Mouse (Mus musculus) neural tube, embryonic 11.5 days (tissue): ENCODE measurements at regions not wholly inside any gene's neighbourhood (a gene's known extent, or its start where the extent isn't known, plus 50 kb on each side); places are given as distances from the start of the nearest gene placed in this dataset.

ENCODE experiments used
- ATAC-seq: fragments of 200-750 bp; cut with Nextera tagmentation; 2 replicates; pipeline ENCODE4 v1.8.0; 2017; ENCODE audit warnings: moderate number of reproducible peaks, mild to moderate bottlenecking, moderate TSS enrichment, moderate library complexity; ENCODE audit not compliant: insufficient read depth, low FRiP score, low TSS enrichment
- DNase-seq: peaks from one replicate; pipeline ENCODE4 v3.0.0-alpha.2; 2015; ENCODE audit warnings: low spot score
- H3K27ac ChIP-seq: fragments of 300-500 bp; sonication (generic); 2 replicates; pipeline ENCODE4 v1.5.1; 2014; ENCODE audit warnings: low read depth, mild to moderate bottlenecking, low read length
- H3K27me3 ChIP-seq: fragments of 300-500 bp; sonication (generic); 2 replicates; pipeline ENCODE4 v1.6.1; 2014; ENCODE audit warnings: mild to moderate bottlenecking, low read length, mixed read lengths; ENCODE audit not compliant: control insufficient read depth, insufficient read depth
- H3K36me3 ChIP-seq: fragments of 300-500 bp; sonication (generic); 2 replicates; pipeline ENCODE4 v1.6.1; 2014; ENCODE audit warnings: mild to moderate bottlenecking, low read length, moderate library complexity, mixed read lengths; ENCODE audit not compliant: control insufficient read depth, insufficient read depth
- H3K4me1 ChIP-seq: fragments of 300-500 bp; sonication (generic); 2 replicates; pipeline ENCODE4 v1.6.1; 2014; ENCODE audit warnings: low read length, mixed read lengths; ENCODE audit not compliant: control insufficient read depth, insufficient read depth
- H3K4me2 ChIP-seq: fragments of 300-500 bp; sonication (generic); 2 replicates; pipeline ENCODE4 v1.6.1; 2014; ENCODE audit warnings: low read depth, mild to moderate bottlenecking, moderate library complexity
- H3K4me3 ChIP-seq: fragments of 300-500 bp; sonication (generic); 2 replicates; pipeline ENCODE4 v1.5.1; 2014; ENCODE audit warnings: low read depth, low read length
- H3K9ac ChIP-seq: fragments of 300-500 bp; sonication (generic); 2 replicates; pipeline ENCODE4 v1.6.1; 2014; ENCODE audit warnings: mild to moderate bottlenecking, low read length
- H3K9me3 ChIP-seq: fragments of 300-500 bp; sonication (generic); 2 replicates; pipeline ENCODE4 v1.6.1; 2016; ENCODE audit warnings: low read length; ENCODE audit not compliant: control insufficient read depth
- WGBS: fragments of 180-500 bp; shearing (Covaris S2); extraction: QIAGEN DNeasy Blood & Tissue Kit; methylation state at CpG from one replicate; pipeline ENCODE4 v1.1.7; 2014; 5-methylcytosine and 5-hydroxymethylcytosine counted together

GRCm38 (mm10) chr9:117693001-117693400, 63.3 kb upstream of the Rbms3 start:
- no peak overlapping the region for H3K4me3 ChIP-seq
- DNase-seq (no peak), ATAC-seq (no peak)
- no peak overlapping the region for H3K27ac ChIP-seq
- 91% methylated on average over 8 of the region's 8 CpGs for WGBS
- no peak overlapping the region for H3K4me2 ChIP-seq
- no peaks in the 10 kb centered on the region for H3K27me3 ChIP-seq
- H3K9me3 ChIP-seq, result no peaks in the 10 kb centered on the region; the same call in 1 of the 2 replicates
- H3K36me3 ChIP-seq, result no peaks in the 10 kb centered on the region
- H3K9ac ChIP-seq, result no peak overlapping the region
- no peaks in the 10 kb centered on the region for H3K4me1 ChIP-seq

DNA sequence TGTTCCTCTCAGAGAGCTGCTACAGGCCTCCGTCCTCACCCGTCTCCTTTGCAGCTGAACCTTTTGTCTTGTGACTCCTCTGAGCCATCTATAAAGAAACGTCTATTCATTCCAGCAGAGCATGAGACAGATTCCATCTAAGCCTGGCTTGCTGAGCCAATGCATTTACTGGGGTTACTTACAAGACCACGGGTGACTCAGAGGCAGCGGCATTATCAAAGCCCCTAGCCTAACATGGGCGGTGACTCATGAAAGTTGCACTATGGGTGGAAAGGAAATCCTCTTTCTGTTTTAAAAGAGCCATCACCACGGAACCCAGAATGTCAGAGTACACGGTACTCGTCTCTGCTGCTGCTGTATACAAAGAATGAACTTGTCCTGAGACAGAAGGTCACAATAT, 62.8 kb upstream of the Rbms3 start:
- H3K4me3 ChIP-seq, result no peak overlapping the region
- no peak overlapping the region for H3K27ac ChIP-seq
- no peak overlapping the region for H3K4me2 ChIP-seq
- H3K36me3 ChIP-seq, result no peaks in the 10 kb centered on the region
- H3K4me1 ChIP-seq, result no peaks in the 10 kb centered on the region
- ATAC-seq, result no peak
- no peaks in the 10 kb centered on the region; the same call in 1 of the 2 replicates for H3K9me3 ChIP-seq
- H3K27me3 ChIP-seq, result no peaks in the 10 kb centered on the region
- no peak for DNase-seq
- WGBS, result 75% methylated on average over 9 of the region's 9 CpGs
- no peak overlapping the region for H3K9ac ChIP-seq

DNA sequence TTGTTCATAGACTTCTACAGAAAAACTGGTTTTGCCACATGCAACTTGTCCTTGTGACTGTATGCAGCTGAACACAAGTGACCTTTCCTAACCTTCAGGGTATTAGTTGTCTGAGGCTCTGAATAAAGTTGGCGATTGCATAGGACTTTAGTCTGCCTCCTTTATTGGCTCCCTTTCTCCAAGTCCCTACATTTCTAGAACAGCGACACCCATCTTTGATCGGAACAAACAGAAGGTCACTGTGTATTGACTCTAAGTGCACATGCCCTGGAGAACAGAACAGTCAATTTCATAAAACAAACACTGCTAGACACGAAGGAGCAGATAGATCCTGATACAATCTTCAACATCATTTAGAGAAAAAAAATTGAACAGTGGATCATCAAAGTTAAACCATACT, 60.2 kb upstream of the Rbms3 start:
- H3K4me3 ChIP-seq, result no peak overlapping the region
- DNase-seq (no peak), ATAC-seq (no peak)
- no peak overlapping the region for H3K9ac ChIP-seq
- WGBS, result 83% methylated on average over 4 of the region's 4 CpGs
- no peaks in the 10 kb centered on the region for H3K4me1 ChIP-seq
- no peak overlapping the region for H3K27ac ChIP-seq
- no peaks in the 10 kb centered on the region for H3K36me3 ChIP-seq
- no peaks in the 10 kb centered on the region; the same call in 1 of the 2 replicates for H3K9me3 ChIP-seq
- H3K4me2 ChIP-seq, result no peak overlapping the region
- H3K27me3 ChIP-seq, result no peaks in the 10 kb centered on the region
